Mouse (Mus musculus) G1E (cell line): ENCODE data around the gene Dgat2.

Experiments
- CTCF ChIP-seq: IDR thresholded peaks from 2 replicates; pipeline ENCODE4 v1.5.1; 2012; ENCODE audit warnings: low read depth, low read length, inconsistent platforms, mixed read lengths
- GATA1 ChIP-seq: IDR thresholded peaks from 2 replicates; pipeline ENCODE4 v1.6.1; 2012; ENCODE audit warnings: borderline replicate concordance, low read length, inconsistent platforms, mixed read lengths
- POLR2AphosphoS5 ChIP-seq: IDR thresholded peaks from 2 replicates; pipeline ENCODE4 v1.6.1; 2012; ENCODE audit warnings: low read depth, low read length, inconsistent platforms; ENCODE audit not compliant: insufficient replicate concordance
- TAL1 ChIP-seq: conservative IDR thresholded peaks from 2 replicates; pipeline ENCODE4 v1.6.1; 2012; ENCODE audit warnings: low read depth, low read length, inconsistent platforms, mixed read lengths

GRCm38 (mm10) chr7:99188630-99189029, 6.1 kb upstream of the Dgat2 start:
- TF ChIP-seq POLR2AphosphoS5 (no peak), CTCF (no peak), TAL1 (no peak), GATA1 (no peak)
